Mouse (Mus musculus) CH12.LX (cell line): Measurements from ENCODE around the gene Mgll. TPM values are rescaled to one million over a fixed set of nuclear protein-coding genes. Genes with fewer than 3 reads are reported as not detected.

Source experiments
- DNase-seq: peaks from one replicate; pipeline ENCODE4 v3.0.0-alpha.2; 2013; ENCODE audit errors: extremely low read depth
- H3K27ac ChIP-seq: 2 replicates; pipeline ENCODE4 v1.5.1; 2012; ENCODE audit warnings: low read depth, mild to moderate bottlenecking, control low read depth, moderate library complexity; ENCODE audit not compliant: insufficient read depth
- H3K27me3 ChIP-seq: replicated peaks from 2 replicates; pipeline ENCODE3; 2012; ENCODE audit warnings: inconsistent platforms
- H3K36me3 ChIP-seq, 2 experiments: replicated peaks in 1 of 2; 2 replicates each; pipeline versions ENCODE3 to v1.6.1; 2012; ENCODE audit warnings: inconsistent platforms in 1 of 2, low read length in 1 of 2, mild to moderate bottlenecking in 1 of 2, mixed read lengths in 1 of 2, moderate library complexity in 1 of 2; ENCODE audit not compliant: control insufficient read depth in 1 of 2, insufficient read depth in 1 of 2
- H3K4me1 ChIP-seq, 2 experiments: 2 replicates each; pipeline ENCODE4 v1.6.1; 2012; ENCODE audit warnings: inconsistent platforms in 1 of 2, moderate library complexity in 1 of 2; ENCODE audit not compliant: insufficient read depth in 2 of 2, control insufficient read depth in 1 of 2
- H3K4me2 ChIP-seq: 2 replicates; pipeline ENCODE4 v1.6.1; 2012; ENCODE audit warnings: low read depth, mild to moderate bottlenecking, control low read depth; ENCODE audit not compliant: poor library complexity, insufficient read depth, severe bottlenecking
- H3K4me3 ChIP-seq, 3 experiments: fragments of 150-350 bp in 1 of 3; sonication (generic) in 1 of 3; replicated peaks in 1 of 3; 2 replicates each; pipeline versions ENCODE3 to v1.5.1; 2011 to 2012; ENCODE audit warnings: low read depth in 2 of 3, low read length in 2 of 3, mild to moderate bottlenecking in 2 of 3, moderate library complexity in 2 of 3, control low read depth in 1 of 3, improper control_type of control experiment in 1 of 3, inconsistent platforms in 1 of 3, mixed read lengths in 1 of 3; ENCODE audit not compliant: poor library complexity in 1 of 3
- H3K79me2 ChIP-seq: replicated peaks from 2 replicates; pipeline ENCODE4 v1.6.1; 2012; ENCODE audit warnings: mild to moderate bottlenecking, moderate library complexity; ENCODE audit not compliant: control insufficient read depth, poor library complexity, insufficient read depth, severe bottlenecking; ENCODE audit errors: extremely low read depth
- H3K9ac ChIP-seq: 2 replicates; pipeline ENCODE4 v1.6.1; 2012; ENCODE audit warnings: low read depth, mild to moderate bottlenecking, control low read depth, moderate library complexity; ENCODE audit not compliant: insufficient read depth
- H3K9me3 ChIP-seq: replicated peaks from 2 replicates; pipeline ENCODE3; 2012; ENCODE audit warnings: low read length, inconsistent platforms, mixed read lengths
- BHLHE40 ChIP-seq: IDR thresholded peaks from 2 replicates; pipeline ENCODE4 v1.6.1; 2011; ENCODE audit warnings: mild to moderate bottlenecking, low read depth, low read length, improper control_type of control experiment
- CHD1 ChIP-seq: IDR thresholded peaks from 2 replicates; pipeline ENCODE4 v1.6.1; 2012; ENCODE audit warnings: low read depth, low read length, improper control_type of control experiment, inconsistent platforms
- ELF1 ChIP-seq: IDR thresholded peaks from 2 replicates; pipeline ENCODE4 v1.6.1; 2014; ENCODE audit warnings: low read depth, mild to moderate bottlenecking, inconsistent platforms, low read length, improper control_type of control experiment
- GABPA ChIP-seq: IDR thresholded peaks from 2 replicates; pipeline ENCODE4 v1.6.1; 2012; ENCODE audit warnings: low read depth, low read length, improper control_type of control experiment, inconsistent platforms; ENCODE audit not compliant: insufficient replicate concordance
- HCFC1 ChIP-seq: IDR thresholded peaks from 2 replicates; pipeline ENCODE4 v1.6.1; 2012; ENCODE audit warnings: low read depth, mild to moderate bottlenecking, inconsistent platforms, low read length, improper control_type of control experiment
- JUN ChIP-seq: IDR thresholded peaks from 2 replicates; pipeline ENCODE4 v1.6.1; 2011; ENCODE audit warnings: low read depth, mild to moderate bottlenecking, low read length, improper control_type of control experiment, moderate library complexity; ENCODE audit not compliant: insufficient read depth
- KAT2A ChIP-seq: IDR thresholded peaks from 2 replicates; pipeline ENCODE4 v1.6.1; 2012; ENCODE audit warnings: low read length, improper control_type of control experiment, inconsistent platforms; ENCODE audit not compliant: insufficient replicate concordance
- MAFK ChIP-seq: IDR thresholded peaks from 2 replicates; pipeline ENCODE4 v1.6.1; 2011; ENCODE audit warnings: low read length, improper control_type of control experiment; ENCODE audit not compliant: insufficient replicate concordance
- MAX ChIP-seq: IDR thresholded peaks from 2 replicates; pipeline ENCODE4 v1.6.1; 2011; ENCODE audit warnings: low read length, improper control_type of control experiment
- NRF1 ChIP-seq: IDR thresholded peaks from 2 replicates; pipeline ENCODE4 v1.6.1; 2014; ENCODE audit warnings: low read depth, mild to moderate bottlenecking, inconsistent platforms, low read length, improper control_type of control experiment, moderate library complexity
- POLR2A ChIP-seq: IDR thresholded peaks from 2 replicates; pipeline ENCODE4 v1.6.1; 2011; ENCODE audit warnings: low read depth, mild to moderate bottlenecking, improper control_type of control experiment, low read length
- RAD21 ChIP-seq: IDR thresholded peaks from 2 replicates; pipeline ENCODE4 v1.6.1; 2011; ENCODE audit warnings: low read depth, mild to moderate bottlenecking, low read length, improper control_type of control experiment, moderate library complexity
- RCOR1 ChIP-seq: conservative IDR thresholded peaks from 2 replicates; pipeline ENCODE4 v1.6.1; 2012; ENCODE audit warnings: low read depth, mild to moderate bottlenecking, inconsistent platforms, low read length, improper control_type of control experiment
- SIN3A ChIP-seq: IDR thresholded peaks from 2 replicates; pipeline ENCODE4 v1.6.1; 2012; ENCODE audit warnings: low read length, improper control_type of control experiment, inconsistent platforms
- SMC3 ChIP-seq: IDR thresholded peaks from 2 replicates; pipeline ENCODE4 v1.6.1; 2011; ENCODE audit warnings: low read depth, low read length, improper control_type of control experiment
- TBP ChIP-seq: conservative IDR thresholded peaks from 2 replicates; pipeline ENCODE4 v1.6.1; 2011; ENCODE audit warnings: low read depth, low read length, improper control_type of control experiment
- TCF12 ChIP-seq: IDR thresholded peaks from 2 replicates; pipeline ENCODE4 v1.6.1; 2014; ENCODE audit warnings: low read depth, mild to moderate bottlenecking, inconsistent platforms, low read length, improper control_type of control experiment
- UBTF ChIP-seq: IDR thresholded peaks from 2 replicates; pipeline ENCODE4 v1.6.1; 2012; ENCODE audit warnings: low read depth, mild to moderate bottlenecking, inconsistent platforms, low read length, improper control_type of control experiment, moderate library complexity
- USF2 ChIP-seq: conservative IDR thresholded peaks from 2 replicates; pipeline ENCODE4 v1.6.1; 2011; ENCODE audit warnings: low read depth, low read length, improper control_type of control experiment
- ZC3H11A ChIP-seq: IDR thresholded peaks from 2 replicates; pipeline ENCODE4 v1.6.1; 2012; ENCODE audit warnings: low read depth, mild to moderate bottlenecking, inconsistent platforms, low read length, improper control_type of control experiment
- ZKSCAN1 ChIP-seq: IDR thresholded peaks from 2 replicates; pipeline ENCODE4 v1.6.1; 2012; ENCODE audit warnings: low read depth, inconsistent platforms, low read length, improper control_type of control experiment, borderline replicate concordance
- ZMIZ1 ChIP-seq: IDR thresholded peaks from 2 replicates; pipeline ENCODE4 v1.6.1; 2012; ENCODE audit warnings: low read depth, mild to moderate bottlenecking, inconsistent platforms, low read length, improper control_type of control experiment
- dilution Hi-C: fragments of 300-500 bp; cut with MboI; formaldehyde crosslinking; loops from 2 replicates; pipeline ENCODE4 v1.14.3; 2020; ENCODE audit warnings: low sequenced_read_pairs; ENCODE audit not compliant: extremely low pct_unique_long_range_greater_than_20kb, extremely low pct_ligation_motif_present
- in situ Hi-C: fragments of 300-500 bp; cut with MboI; formaldehyde crosslinking; loops from 3 replicates; pipeline ENCODE4 v1.14.3; 2019; ENCODE audit warnings: low sequenced_read_pairs, low pct_ligation_motif_present, low pct_unique_long_range_greater_than_20kb, mixed read lengths
- polyA plus RNA-seq: library from polyadenylated mRNA; unstranded; fragments of >175 nt; gene quantifications from 2 replicates; pipeline ENCODE4 v1.2.1, GENCODE M21; 2012; ENCODE audit warnings: low read depth; ENCODE audit not compliant: insufficient read length
- total RNA-seq, 2 experiments: library from RNA; depleted of rRNA; stranded (reverse); fragments of 300-350 nt in 1 of 2; fragments of >200 nt in 1 of 2; gene quantifications; 2 replicates each; pipeline ENCODE4 v1.2.3; 2012 to 2014

The Mgll gene
- total and polyA plus RNA-seq, 3 experiments: 60.8 to 81.1 (median 76.5) TPM

DNA sequence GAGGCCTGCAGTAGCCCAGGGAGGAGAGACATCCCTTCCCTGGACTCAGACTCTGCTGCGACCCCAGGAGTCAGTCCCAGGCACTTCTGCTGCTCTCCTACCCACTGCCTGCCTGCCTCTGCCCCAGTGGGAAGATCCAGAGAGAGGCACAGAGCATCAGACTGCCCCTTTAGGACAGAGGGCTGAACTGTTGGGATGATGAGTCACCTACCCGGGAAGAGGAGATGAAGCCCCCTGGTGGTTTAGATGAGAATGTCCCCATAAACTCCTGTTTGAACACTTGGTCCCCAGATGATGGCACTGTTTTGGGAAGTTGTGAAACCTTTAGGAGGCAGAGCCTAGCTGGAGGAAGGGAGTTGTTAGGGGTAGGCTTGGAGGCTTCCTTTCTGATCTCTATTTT lies 136.7 kb downstream of the Mgll start (continued):
- TF ChIP-seq MAFK (peak; percentile 11; the same call in 1 of the 2 replicates), ELF1 (no peak), RAD21 (peak; percentile 55), BHLHE40 (no peak), RCOR1 (no peak), UBTF (no peak), ZKSCAN1 (no peak), SIN3A (no peak), HCFC1 (no peak), MAX (0 out of 2 replicates have a peak, but pooled peaks have one; percentile 27), USF2 (no peak), TBP (no peak), SMC3 (peak; percentile 77), CHD1 (no peak), TCF12 (no peak), POLR2A (no peak), GABPA (no peak), ZMIZ1 (no peak), KAT2A (no peak), NRF1 (no peak)

DNA sequence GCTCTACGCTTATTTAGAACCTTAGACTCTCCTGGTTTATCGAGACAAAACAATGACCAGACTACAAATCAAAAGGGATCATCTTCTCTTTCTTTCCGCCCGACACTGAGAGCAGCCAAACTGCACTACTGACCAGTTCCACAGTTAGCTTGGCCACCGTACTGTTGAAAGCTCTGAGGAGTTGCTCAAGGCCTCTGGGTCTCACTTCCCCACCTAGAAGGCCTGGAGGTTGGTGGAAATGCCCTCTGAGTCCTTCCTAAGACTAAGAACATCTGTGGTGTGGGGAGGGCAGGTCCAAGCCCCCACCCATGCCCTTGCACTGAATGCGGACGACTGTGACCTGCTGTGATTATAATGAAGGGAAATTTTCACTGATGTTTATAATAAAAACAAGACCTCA lies 141.5 kb downstream of the Mgll start:
- Histone ChIP-seq H3K36me3 (no peaks in the 10 kb centered on the region), H3K79me2 (no peaks in the 10 kb centered on the region), H3K27me3 (peaks cover 8% of the 10 kb centered on the region), H3K27ac (no peak overlapping the region), H3K4me2 (no peak overlapping the region), H3K9me3 (peaks cover 2% of the 10 kb centered on the region), H3K4me3 (no peak overlapping the region), H3K4me1 (peaks cover 12 to 17% of the 10 kb centered on the region in 2 experiments), H3K9ac (no peak overlapping the region)
- TF ChIP-seq MAFK (no peak), JUN (no peak), ZC3H11A (no peak), RCOR1 (no peak)
- dilution Hi-C loops: no loop called here
- in situ Hi-C loops: no loop called here
- no peak for DNase-seq
